ENCODE assay signal across 8 mouse cellular contexts in genomic region chr7:68127799-68128261, GRCm38 (mm10).
DNase-seq lines count a peak whose midpoint lies in the region; ATAC-seq lines count a peak whose summit lies in the region.

No protein-coding gene starts in this region.

- peaks cover 49% of the 10 kb centered on the region for H3K4me1 ChIP-seq in embryonic facial prominence, embryonic 13.5 days
- H3K4me1 ChIP-seq in liver, embryonic 15.5 days (replicated peaks), result peaks cover 37% of the 10 kb centered on the region
- H3K4me1 ChIP-seq in neural tube, embryonic 13.5 days (replicated peaks), result peaks cover 58% of the 10 kb centered on the region

- no peak for ATAC-seq in embryonic facial prominence, embryonic 13.5 days (ENCODE audit: insufficient number of reproducible peaks, insufficient read depth, low FRiP score, low TSS enrichment, low read depth)
- no peak for ATAC-seq in liver, embryonic 15.5 days (ENCODE audit: insufficient read depth)
- no peak for ATAC-seq in neural tube, embryonic 13.5 days (ENCODE audit: low read depth)

- H3K9me3 ChIP-seq in embryonic facial prominence, embryonic 13.5 days, result no peaks in the 10 kb centered on the region
- no peaks in the 10 kb centered on the region for H3K9me3 ChIP-seq in liver, embryonic 15.5 days (replicated peaks)
- H3K9me3 ChIP-seq in neural tube, embryonic 13.5 days, result no peaks in the 10 kb centered on the region

- WGBS in embryonic facial prominence, embryonic 13.5 days, result 34% methylated on average over 6 of the region's 6 CpGs
- WGBS in liver, embryonic 15.5 days (ENCODE audit: insufficient replicate concordance), result 27% methylated on average over 6 of the region's 6 CpGs
- 37% methylated on average over 6 of the region's 6 CpGs for WGBS in neural tube, embryonic 13.5 days

- intact Hi-C loops in heart, postnatal 10 days (cut with DNase I), result loop anchor here (2.0 to 5.0 kb wide), 4 partner anchors 41 to 339 kb away; no protein-coding TSS in a partner anchor

- no peaks in the 10 kb centered on the region for H3K27me3 ChIP-seq in embryonic facial prominence, embryonic 13.5 days
- peaks cover 54% of the 10 kb centered on the region for H3K27me3 ChIP-seq in liver, embryonic 15.5 days
- no peaks in the 10 kb centered on the region for H3K27me3 ChIP-seq in neural tube, embryonic 13.5 days

- DNase-seq in CD8-positive naive resting alpha-beta T cell, adult 2 months (ENCODE audit: low read depth in 2 of 2, low spot score in 2 of 2), result peak; percentile 31 to 54
- peak; percentile 60 for DNase-seq in adrenal gland, postnatal 10 days
- peak; percentile 61 to 62 for DNase-seq in heart, postnatal 10 days
- peak; percentile 62 for DNase-seq in kidney, postnatal 14 days
- DNase-seq in thymus, postnatal 25 days, result peak; percentile 54

- peak overlapping the region; percentile 71; the same call in 1 of the 2 replicates for H3K9ac ChIP-seq in embryonic facial prominence, embryonic 13.5 days
- peak overlapping the region; percentile 72; the same call in 1 of the 2 replicates for H3K9ac ChIP-seq in liver, embryonic 15.5 days
- H3K9ac ChIP-seq in neural tube, embryonic 13.5 days, result peak overlapping the region; percentile 86

- H3K4me3 ChIP-seq in embryonic facial prominence, embryonic 13.5 days, result no peak overlapping the region
- H3K4me3 ChIP-seq in liver, embryonic 15.5 days (replicated peaks), result peak overlapping the region; percentile 68; the same call in 1 of the 2 replicates
- peak overlapping the region; percentile 53 for H3K4me3 ChIP-seq in neural tube, embryonic 13.5 days

- H3K27ac ChIP-seq in embryonic facial prominence, embryonic 13.5 days, result peak overlapping the region; percentile 96
- H3K27ac ChIP-seq in liver, embryonic 15.5 days (replicated peaks), result peak overlapping the region; percentile 96
- peak overlapping the region; percentile 98 for H3K27ac ChIP-seq in neural tube, embryonic 13.5 days (replicated peaks)

- no peaks in the 10 kb centered on the region for H3K36me3 ChIP-seq in embryonic facial prominence, embryonic 13.5 days
- H3K36me3 ChIP-seq in liver, embryonic 15.5 days (replicated peaks), result no peaks in the 10 kb centered on the region
- no peaks in the 10 kb centered on the region for H3K36me3 ChIP-seq in neural tube, embryonic 13.5 days

- peak overlapping the region; percentile 86 for H3K4me2 ChIP-seq in embryonic facial prominence, embryonic 13.5 days
- peak overlapping the region; percentile 86 for H3K4me2 ChIP-seq in liver, embryonic 15.5 days
- peak overlapping the region; percentile 86 for H3K4me2 ChIP-seq in neural tube, embryonic 13.5 days
